Mouse (Mus musculus) retina, embryonic 14.5 days (tissue): ENCODE data around the gene Nlrp3.
"Not testable (repeated sequence)": the region's sequence is repeated elsewhere in the genome, so short reads cannot be mapped to it uniquely, and the experiment has no call there.

Experiments
- DNase-seq: peaks from one replicate; pipeline ENCODE4 v3.0.0-alpha.2; 2015; ENCODE audit warnings: low spot score

Nlrp3 gene

DNA sequence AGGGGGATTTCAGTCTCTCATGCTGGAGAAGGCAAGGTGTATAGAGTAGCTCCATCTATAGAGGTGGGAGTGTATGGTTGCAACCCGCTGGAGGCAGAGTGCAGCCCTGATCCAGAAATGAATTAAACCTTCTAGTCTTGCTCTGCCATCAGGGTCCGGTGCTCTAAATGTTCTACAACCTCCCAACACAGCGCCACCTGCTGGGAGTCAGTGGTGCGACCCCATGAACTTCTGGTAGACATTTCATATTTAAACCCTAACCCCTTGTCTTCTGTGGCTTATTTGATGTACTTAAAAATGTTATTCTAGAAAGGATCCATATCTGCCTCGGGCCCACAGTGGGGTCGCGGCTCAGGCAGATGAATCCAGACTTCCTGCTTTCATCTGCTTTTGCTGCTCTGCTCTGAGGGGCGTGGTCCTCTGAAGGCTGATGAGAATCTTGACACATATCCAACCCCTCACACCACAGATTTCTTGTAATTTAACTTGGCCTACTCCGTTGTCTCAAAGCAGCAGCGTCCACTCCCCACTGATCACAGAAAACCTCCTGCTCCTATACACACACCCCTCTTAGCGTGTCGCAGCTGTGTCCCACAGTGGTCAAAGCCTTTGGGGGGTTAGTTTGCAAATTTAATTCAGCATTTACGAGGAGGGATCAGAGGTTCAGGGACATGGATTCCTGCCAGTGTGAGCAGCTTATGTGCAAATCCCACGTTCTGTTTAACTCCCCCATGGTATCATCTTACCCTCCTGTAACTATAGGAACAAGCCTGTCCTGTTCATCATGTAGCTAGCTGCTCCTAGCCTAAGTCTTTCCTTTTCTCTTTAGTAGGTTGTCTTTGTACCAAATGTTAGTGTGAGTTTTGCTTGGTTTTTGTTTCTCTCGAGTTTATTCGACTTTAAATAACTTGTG is 3.9 kb upstream of the Nlrp3 start:
- peak; percentile 29 for DNase-seq

DNA sequence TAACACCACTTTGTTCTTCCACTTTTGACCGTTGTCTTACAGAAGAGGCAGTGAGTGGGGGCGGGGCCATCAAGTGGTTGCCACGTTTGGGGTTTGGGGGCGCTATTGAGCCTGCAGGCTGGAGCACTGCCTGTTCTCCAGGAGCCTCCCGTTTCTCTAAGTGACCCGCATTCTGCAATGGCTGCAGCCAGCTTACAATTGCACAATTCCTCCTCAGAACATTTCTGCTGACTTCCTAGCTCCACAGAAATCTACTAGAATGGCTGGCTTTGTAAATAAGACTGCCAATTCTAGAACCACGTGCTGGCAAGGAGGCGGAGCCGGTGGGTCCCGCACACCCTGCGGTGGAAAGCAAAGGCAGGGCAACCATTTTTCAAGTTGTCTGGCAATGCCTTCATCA is 3.0 kb upstream of the Nlrp3 start:
- no peak for DNase-seq

DNA sequence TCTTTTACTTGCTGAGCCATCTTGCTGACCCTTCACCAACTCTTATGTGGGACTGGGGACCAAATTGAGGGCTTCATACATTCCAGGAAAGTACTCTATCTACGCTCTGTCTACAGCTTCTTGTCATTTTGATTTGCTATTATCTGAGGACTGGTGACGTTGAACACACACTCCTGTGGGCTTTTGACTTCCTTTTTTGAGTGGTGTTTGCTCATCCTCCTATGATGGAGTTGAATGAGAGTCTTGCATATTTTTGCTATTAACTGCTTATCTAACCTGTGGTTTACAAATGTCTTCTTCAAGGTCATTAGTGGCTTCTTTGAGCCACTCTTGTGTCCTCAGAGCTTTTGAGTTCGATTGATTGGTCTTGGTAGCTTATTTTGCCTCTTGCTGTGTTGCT is 1.2 kb upstream of the Nlrp3 start:
- no peak for DNase-seq

DNA sequence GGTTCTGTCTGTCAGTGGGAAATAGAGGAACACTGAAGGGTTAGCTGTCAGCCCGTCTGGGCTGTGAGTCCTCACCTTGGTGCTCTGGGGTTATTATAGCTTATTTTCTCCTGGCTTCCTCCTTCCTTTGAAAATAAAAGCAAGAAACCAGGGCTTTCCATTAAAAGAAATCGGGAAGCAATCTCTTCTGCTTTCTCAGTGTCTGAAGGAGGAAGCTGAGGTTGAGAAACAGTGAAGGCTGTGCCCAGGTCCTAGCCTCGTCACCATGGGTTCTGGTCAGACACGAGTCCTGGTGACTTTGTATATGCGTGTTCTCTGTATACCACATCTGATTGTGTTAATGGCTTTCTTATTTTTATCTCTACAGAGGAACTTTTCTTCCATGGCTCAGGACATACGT is 1.1 kb downstream of the Nlrp3 start:
- DNase-seq: no peak

DNA sequence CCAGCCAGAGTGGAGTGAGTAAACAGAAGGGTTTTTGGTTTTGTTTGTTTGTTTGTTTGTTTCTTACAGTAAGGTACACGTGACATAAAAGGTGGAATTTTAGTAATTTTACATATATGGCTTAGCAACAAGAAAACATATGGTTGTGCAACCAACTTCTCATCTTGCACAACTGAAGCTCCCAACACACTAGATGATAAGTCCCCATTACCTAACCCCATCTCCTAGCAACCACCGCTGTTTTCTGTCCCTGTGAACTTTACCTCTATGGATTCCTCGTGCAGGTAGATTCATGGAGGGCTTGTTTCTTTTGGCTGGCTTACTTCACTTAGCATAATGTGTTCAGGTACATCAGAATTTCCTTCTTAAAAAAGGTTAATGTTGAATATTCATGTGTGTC is 2.0 kb downstream of the Nlrp3 start:
- no peak for DNase-seq

DNA sequence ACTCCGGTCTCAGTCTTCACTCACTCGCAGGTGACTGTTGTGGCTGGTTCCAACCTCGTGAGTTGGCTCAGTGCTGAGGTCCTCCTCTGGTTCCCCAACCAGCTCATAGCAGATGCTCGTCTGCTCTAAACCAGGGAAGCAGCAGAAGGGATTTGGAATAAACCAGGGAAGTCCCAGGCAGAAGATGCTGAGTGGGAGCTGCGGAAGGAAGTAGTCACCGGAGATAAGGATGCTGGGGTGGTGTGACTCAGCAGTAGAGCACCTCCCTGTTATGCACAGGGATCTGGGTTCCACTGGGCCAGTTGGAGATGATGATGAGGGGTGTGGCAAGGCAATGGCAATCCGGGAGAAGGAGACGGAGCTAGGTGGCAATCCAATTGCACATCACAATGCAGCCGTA is 2.6 kb downstream of the Nlrp3 start:
- no peak for DNase-seq

DNA sequence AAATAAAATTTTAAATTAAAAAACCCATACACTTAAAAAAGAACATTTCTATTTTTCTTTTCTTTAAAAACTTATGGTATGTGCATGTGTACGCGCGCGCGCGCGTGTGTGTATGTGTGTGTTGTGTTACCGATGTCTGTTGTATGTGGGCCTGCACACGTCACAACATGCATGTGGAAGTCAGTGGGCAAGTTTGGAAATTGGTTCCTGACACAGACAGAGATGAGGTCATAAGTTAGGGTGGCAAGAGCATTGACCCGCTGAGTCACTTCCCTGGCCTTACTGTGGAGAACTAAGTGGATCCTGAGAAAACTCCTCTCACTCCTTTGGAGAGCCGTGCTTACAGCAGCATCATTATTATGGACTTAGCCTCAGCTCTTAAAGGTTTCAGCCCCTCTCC is 12.8 kb downstream of the Nlrp3 start:
- DNase-seq: no peak

DNA sequence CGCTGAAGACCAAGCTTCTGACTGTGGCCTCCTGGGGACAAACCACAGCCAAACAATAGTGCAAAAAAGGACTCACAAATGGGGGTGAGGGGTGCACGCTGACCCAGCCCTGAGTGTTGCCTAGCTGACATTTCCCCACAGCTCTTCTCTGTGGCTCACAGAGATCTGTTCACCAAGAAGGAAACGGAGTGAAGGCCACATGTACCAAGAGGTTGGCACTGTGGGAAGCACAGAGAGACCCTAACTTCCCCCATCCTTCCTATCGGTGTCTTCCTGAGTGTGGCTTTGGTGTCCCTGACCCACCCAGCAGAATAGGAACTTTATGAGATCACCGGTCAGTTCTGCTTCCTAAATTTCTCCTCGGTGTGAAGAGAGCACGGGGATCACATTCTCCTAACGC is 13.2 kb downstream of the Nlrp3 start:
- DNase-seq: no peak

DNA sequence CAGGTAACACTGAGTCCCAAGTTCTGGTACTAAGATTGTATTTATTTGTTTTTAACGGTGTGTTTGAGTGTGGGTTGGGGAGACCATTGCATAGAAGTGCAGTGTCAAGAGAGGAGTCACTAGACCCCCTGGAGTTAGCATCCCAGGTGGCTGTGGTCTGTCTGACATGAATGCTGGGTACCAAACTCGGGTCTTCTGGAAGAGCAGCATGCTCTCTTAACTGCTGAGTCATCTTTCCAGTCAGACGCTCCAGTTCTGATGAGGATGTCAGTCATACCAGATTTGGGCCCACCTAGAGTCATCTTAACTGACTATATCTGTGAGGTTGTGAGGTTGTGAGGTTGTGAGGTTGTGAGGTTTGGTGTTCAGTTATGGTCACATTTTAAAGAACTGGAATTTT is 19.5 kb downstream of the Nlrp3 start:
- DNase-seq: no peak

DNA sequence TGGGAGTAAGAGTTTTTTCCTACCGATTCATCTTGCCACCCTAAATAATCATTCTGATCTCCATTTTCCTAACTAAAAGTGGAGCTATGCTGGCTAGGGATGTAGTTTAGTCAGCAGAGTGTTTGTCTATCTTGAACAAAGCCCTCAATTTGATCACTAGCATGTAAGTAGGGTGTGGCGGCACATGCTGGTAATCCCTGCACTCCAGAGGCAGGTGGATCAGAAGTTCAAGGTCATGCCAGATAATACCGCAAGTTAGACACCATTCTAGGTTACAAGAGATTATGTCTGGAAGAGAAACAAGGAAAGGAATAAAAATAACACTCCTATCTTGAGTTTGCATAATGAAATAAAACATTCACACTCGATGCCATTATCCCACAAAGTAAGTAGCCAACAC is 21.0 kb downstream of the Nlrp3 start:
- no peak for DNase-seq

DNA sequence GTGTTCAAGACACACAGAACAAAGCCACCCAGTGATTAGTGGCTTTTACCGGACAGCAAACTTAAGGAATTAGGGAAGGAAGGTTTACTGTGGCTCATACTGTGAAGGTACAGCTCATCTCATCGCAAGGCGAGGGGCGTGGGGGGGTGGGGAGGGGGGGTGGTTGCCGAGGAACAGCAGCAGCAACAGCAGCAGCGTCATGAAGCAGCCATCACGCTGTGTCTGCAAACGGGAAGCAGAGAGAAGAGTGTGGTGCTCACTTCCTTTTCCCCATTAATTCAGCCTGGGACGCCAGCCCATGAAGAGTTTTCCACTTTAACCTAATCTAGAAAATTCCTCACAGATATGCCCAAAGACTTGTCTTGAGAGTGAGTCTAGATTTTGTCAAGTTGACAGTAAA is 21.5 kb downstream of the Nlrp3 start:
- DNase-seq: no peak

DNA sequence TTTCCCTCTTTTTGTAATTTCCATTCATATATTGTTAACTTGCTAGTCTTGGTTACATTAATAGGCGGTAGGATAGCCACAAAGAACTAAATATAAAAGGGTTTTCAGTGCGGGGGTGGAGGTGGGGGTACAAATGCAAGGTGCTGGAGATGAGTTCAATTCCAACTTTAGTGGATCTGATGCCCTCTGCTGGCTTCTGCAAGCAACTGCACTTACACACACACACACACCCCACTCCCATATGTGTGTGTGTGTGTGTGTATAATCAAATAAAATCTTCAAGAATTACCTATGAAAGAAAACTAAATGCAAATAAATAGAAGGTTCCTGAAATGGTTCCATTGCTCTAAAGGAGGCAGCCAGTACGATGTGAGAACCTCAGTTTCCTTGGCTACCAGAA is 27.9 kb downstream of the Nlrp3 start:
- DNase-seq: peak; percentile 63

DNA sequence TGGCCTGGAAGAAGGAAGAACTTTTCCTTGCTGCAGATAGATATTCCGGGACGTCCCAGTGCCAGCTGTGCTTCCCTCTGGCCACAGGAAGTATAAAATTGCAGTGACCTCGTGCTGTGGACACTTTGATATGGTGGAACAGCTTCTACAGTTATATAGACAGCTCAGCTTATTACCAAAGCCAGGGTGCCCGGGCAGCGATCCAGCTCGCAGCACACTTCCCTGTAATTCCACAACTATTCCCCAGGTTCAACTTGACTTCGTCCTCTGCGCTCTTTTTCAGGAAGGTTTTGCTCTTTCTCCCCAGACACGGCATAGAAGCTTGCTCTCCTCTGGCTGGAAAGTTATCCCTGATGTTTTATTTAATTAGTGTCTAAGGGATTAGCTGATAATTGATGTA is 34.4 kb downstream of the Nlrp3 start:
- no peak for DNase-seq

DNA sequence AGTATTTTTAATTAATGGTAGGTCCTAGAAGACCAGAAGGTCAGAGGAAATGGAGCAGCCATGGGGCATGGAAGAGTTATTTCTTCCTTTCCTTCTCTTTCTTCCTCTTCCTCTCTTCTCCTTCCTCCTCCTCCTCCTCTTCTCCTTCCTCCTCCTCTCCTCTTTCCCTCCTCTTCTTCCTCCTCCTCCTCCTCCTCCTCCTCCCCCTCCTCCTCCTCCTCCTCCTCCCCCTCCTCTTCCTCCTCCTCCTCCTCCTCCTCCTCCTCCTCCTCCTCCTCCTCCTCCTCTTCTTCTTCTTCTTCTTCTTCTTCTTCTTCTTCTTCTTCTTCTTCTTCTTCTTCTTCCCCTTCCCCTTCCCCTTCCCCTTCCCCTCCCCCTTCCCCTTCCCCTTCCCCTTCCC is 34.8 kb downstream of the Nlrp3 start, which contains the start of gene Olfr222:
Gene Olfr222, minus strand, starts transcription at position 101 of the 400 bp plus-strand sequence.
- not testable (repeated sequence) for DNase-seq

DNA sequence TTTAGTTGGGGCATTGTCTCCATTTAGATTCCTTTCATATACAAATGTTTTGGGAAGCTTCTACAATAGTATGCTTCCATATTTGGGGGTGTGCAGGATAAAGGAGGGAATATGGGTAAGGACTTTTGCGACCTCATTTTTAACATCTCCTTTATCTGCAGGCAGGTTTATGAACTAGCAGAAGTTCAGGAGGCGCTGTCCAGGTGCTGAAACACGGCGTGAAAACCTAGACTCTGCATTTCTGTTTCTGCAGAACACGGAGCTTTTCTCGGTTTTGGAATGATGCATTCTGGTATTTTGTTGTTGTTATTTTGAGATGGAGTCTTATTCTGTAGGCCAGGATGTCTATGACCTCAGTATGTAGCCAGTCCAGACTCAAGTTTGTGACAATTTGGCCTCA is 43.2 kb downstream of the Nlrp3 start:
- DNase-seq: peak; percentile 48

DNA sequence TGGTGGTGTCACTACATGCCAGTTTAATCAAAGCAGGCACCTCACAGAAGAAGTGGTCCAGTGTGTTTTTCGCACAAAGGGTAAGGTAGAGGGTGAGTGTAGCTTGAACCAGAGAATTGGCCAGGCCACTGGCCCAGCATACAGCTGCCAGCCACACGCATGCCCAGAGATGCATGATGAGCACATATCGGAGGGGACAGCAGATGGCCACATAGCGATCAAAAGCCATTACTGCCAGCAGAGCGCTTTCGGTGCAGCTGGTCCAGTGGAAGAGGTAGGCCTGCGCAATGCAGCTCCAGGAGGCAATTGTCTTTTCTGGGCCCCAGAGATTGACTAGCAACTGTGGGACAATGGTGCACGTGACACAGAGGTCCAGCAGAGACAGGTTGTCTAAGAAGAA is 48.1 kb downstream of the Nlrp3 start:
- peak; percentile 60 for DNase-seq

DNA sequence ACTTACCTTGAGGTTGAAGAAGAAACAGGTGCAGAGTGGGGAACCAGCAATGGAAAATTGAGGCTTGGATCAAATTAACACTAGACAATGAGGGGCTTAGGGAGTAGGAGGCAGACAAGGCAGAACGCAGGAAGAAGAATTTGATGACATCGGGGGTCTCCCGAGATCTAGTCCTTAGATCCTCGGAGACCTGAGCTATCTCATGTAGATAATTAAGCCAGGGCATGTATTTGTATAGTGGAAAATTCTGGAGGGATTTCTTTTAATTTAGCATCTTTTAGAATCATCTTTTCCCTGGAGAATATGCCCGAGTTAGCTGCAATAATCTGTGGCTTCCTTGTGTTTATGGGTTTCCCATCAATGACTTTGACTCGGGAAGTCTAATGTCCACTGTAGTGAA is 51.8 kb downstream of the Nlrp3 start, which contains the start of gene Olfr223:
Gene Olfr223, minus strand, starts transcription at position 101 of the 400 bp plus-strand sequence.
- DNase-seq: no peak

DNA sequence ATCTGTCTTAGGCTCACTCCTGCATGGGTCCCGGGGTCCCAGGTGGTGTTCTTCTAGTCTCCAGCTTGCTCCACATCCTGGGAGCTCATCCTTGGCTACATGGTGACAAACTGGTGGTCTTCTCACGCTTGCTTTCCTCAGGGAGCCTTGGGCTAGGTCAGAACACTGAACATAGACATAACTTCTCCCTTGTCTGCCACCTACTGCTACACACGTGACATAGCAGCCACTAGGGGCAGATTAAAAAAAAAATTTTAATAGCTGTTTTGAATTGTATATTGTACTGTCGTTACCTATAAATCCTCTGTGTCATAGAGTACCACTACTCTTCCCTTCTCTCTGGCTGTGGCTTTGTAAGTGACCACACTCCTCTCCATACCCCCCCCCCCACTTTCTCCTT is 54.7 kb downstream of the Nlrp3 start:
- DNase-seq: peak; percentile 34

DNA sequence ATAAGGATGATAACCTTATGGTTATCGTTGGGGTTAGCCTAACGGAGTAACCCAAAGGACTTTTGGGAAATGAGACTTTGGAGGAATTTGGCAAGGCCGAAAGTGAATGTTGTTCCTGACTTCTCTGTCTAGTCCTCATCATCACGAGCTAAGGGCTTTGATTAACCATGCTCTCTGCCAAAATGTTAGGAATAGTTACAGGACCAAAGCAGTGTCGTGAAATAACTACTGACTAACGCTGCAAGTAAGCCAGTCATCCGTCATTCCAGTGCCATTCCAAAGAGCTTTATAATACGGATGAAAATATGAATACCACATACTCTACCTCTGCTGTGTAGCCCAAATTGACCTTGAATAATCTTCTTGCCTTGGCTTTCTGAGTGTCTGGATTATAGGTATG is 55.6 kb downstream of the Nlrp3 start:
- DNase-seq: no peak

DNA sequence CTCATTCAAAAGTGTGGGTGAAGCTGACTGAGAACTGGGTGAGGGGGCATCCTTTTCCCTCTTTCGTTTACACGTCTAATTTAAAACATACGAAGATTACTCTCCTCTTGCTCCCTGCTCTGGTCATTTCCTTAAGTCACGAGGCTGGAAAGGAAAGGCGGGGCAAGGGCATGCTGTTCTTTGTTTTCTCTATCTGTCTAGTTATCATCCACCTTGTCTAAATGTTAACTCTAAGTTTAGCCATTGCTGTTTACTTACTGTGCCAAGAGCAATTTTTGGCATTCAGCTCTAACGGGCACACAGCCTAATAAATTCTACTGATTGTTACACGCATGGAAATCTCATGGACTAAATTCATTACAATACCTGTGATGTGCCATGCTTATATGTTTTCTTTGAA is 57.8 kb downstream of the Nlrp3 start:
- DNase-seq: no peak

DNA sequence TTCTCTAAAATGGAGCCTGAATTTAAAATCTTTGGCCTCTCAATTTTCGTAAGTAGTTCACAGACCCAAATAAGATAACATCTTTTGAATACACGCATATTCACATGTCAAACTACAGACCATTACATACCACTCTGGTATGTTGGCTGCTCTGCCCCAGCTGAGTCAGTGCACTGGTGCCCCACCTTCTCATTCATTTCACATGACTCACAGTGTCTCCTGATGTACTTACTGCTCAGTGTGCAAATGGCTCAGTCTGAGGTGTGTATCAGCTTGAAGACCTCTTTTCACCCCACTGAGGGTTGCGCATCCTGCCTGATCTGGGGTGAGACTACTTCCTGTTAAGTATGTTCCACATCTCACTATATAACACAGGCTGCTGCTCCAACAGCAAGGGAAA is 59.5 kb downstream of the Nlrp3 start:
- DNase-seq: no peak

DNA sequence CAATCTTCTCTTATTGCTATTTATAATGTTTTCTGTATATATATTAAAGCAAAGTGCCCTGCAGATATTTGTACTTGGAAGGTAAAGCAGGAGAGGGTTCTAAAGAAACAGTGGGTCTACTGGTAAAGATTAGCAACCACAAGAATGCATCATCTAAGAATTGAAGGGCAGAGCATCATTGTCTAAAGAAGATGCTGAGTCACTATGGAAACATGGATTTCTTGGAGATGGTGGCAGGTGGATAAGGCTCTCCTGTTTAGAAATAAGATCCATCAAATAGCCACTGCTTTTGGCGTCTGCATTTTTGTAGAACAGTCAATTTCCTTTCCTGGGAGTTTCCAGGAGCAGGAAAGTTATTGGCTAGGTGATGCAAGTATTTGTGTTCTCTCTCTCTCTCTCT is 60.9 kb downstream of the Nlrp3 start:
- DNase-seq: no peak

DNA sequence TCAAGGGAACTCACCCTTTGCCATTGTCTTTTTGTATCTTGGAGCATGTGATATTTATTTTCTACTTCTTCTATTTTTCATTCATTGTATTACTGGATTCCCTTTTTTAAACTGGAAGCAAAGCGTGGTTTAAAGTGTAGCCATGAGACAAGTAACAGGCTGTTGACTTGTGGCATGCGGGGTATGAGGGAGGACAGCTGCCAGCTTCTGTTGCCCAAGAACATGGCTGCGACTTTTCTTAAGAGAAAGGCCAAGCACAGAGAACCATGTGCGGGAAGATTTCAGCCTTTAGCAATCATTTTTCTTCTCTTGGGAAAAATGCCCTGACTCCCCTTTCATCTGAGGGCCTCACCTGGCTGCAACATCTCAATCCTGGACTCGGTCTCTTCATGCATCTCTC is 70.3 kb downstream of the Nlrp3 start:
- DNase-seq: no peak

DNA sequence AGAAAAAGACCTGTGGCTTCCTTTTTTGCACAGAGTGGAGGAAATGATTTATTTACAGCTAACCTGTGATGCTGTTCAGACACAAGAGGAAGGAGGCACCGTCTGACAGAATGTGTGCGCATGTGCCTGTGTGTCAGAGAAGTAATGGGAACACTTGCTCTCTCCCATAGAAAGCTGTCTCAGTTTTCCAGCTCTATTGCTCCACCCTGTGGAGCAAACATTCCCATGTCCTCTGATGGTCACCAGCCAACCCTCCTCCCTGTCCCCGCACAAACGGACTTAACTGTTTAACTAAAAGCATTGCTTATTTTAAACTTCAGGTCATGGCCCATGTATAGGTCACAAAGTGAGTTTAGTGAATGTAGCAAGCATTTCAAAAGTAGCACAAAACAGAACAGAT is 72.8 kb downstream of the Nlrp3 start:
- peak; percentile 34 for DNase-seq
